Mouse (Mus musculus) thymus, postnatal 14 days (tissue): Measurements from ENCODE around the gene Ppp2r2c.

Experiments used
- DNase-seq: peaks from one replicate; pipeline ENCODE4 v3.0.0; 2021

The Ppp2r2c gene

DNA sequence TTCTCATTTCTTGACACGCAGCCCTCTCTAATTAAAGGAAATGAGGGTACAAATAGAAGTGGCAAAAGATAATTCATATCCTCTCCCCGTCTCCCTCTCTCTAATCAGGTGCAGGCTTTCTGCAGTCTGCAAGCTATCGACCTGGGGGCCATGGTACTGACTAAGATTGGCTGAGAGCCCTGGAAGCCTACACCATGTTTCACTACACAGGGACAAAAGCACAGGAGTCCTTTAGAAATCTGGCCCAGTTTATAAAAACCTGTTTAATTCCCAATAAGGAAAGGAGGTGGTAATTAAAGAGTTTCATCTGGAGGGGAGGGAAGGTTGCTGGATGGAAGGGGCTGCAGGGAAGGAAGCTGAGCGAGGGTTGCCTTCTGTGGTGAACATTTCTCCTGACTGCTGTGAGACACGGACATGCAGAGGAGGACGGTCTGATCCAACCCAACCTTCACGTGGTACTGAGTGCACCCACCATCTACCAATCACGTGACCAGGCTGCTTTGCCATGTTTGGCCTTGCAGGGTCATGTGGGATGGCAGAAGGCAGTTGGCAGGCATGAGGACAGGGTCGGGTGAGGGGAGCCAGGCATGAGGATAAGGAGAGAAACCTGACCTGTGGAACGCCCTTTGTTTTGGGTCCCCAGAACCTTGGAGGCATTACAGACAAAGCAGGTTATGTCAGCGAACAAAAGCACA is 30.2 kb downstream of the Ppp2r2c start:
- DNase-seq = no peak

DNA sequence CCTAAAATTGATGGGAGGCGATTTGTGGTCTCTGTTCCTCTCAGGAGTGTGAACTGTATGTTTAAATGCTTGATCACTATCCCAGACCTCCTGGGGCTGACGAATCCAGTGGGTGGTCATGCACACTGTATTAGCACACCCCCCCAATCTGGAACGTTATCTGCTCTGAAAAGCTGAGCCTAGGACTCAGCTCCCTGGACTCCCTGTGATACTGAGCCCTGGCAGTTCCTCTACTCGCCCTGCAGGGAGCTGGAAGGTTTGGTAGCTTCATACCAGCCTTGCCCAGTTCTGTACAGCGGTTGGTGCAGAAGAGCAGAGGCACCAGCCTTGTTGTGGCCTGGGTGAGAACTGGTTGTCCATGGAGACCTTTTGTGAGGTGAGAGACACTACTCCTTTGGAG is 31.1 kb downstream of the Ppp2r2c start:
- DNase-seq = no peak

DNA sequence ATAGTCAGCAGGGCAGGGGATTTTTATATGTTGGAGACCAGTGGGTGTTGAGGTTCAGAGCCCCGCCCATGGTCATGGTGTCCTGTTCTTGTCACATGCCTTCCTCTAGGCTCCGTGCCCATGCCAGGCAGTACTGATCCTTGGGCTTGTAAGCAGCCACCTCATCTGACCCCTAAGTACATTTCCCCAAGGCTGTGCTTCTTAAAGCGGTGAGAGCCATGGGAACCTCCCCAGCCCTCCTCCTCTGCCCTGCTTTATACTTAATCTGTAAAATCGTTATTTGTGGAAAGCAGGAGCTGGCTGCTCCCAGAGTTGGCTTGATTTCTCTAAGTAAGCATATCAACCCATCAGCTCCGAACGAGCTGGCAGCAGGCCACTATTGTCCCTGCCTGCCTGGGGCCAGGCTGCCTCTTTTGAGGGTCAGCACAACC is 31.9 kb downstream of the Ppp2r2c start:
- no peak for DNase-seq

DNA sequence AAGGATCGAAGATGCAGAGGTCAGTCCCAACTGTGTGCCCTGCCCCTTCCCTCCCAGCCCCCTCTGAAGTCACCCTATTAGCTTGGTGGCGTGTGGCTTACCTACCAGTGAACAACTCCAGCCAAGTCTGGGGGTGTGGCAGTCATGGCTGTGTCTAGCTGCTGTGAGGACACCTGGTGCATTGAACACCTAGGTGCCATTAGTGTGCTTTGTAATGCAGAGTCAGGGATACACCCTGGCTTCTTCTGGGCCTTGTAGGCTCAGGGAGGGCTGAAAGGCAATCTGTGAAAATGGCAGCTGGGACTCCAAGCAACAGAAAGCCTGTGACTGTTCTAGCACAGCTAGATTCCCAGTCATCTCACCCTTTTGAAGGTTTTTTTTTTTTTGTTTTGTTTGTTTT is 34.5 kb downstream of the Ppp2r2c start:
- DNase-seq = no peak

DNA sequence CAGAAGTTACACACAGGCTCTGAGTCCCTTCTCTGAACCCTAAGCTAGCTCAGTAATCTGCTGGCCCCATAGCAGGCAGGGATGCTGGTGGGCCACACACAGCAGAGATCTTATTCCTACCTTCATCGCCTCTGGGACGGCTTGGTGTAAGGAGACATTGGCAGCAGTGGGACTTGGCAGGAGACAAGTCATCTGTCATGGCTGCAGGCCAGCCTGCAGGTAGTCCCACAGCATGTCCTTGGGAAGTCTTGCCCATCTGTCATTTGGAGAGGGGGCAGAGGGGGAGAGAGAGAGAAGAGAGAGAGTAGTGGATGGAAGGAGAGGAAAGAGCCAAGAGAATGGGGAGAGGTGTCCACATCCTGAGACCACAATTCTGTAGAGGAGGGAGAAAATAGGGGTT is 35.8 kb downstream of the Ppp2r2c start:
- no peak for DNase-seq

DNA sequence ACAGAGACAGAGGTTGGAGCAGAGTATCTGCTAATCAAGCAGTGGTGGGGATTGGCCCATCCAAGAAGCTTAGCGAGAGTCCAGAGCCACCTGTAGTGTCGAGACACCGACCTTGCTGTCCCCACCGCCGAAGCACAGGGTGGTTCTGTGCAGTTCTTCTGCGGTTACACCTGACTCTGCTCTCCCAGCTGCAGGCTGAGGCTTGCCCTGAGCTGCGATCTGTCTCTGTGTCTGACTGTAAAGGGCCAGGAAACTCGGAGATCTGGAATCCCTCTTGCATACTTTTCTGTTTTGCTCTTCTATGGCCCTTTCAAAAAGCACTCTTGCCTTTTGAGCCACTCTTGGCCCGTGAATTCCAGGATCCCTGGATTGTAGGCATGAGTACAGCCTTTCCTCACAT is 36.4 kb downstream of the Ppp2r2c start:
- no peak for DNase-seq

DNA sequence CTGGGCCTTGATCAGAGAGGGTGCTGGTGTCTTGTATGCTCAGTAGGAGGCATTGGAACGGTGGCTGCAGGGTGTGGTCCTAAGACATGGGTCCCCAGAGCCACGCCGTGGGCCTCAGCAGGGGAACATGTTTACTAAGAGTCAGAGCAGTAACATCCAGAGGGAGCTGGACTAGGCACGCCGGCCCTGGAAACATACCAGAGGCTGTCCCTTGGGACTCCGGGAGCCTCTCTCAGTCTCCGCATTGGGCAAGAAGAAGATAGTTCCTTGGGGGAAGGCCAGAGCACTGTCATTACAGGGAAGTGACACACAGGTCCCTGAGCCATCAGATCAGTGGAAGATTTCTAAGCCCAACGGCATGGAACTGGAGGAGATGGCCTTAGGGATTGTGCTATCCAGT is 36.9 kb downstream of the Ppp2r2c start:
- no peak for DNase-seq

DNA sequence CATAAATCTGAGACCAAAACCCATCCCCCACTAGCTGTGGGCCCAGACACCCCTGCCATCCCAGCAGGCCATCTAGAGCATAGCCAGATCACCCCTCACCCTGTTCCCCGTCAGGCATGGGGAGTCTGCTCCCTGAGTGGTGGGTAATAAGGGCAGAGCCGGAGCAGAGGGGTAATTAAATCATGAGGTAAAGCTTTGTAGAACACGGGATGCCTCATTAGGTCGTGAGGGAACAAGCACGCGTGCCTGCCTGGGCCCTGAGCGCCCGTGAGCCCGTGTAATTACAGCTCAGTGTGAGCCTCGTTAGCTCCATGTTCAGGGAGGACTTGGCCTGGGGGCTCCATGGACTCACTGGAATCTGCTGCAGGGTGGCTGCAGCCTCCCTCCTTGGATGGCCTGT is 39.4 kb downstream of the Ppp2r2c start:
- no peak for DNase-seq

DNA sequence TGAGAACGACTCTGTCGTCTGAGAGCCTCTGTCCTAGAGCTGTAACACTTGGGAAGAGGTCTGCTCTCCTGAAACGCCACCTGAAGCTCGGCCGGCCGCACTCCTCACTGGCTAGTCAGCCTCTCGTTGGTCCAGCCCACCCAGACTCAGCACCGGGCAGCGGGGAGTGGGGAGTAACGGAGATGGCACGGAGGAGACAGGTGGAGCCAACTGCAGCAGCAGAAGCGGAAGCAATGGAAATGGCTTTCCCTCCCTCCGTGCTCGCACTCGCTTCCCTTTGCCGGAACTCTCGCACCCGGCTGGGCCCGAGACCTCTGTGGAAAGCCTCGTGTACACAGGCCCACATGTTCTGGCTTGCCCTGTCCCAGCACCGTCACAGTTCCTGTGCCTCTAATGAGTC is 41.2 kb downstream of the Ppp2r2c start:
- no peak for DNase-seq

DNA sequence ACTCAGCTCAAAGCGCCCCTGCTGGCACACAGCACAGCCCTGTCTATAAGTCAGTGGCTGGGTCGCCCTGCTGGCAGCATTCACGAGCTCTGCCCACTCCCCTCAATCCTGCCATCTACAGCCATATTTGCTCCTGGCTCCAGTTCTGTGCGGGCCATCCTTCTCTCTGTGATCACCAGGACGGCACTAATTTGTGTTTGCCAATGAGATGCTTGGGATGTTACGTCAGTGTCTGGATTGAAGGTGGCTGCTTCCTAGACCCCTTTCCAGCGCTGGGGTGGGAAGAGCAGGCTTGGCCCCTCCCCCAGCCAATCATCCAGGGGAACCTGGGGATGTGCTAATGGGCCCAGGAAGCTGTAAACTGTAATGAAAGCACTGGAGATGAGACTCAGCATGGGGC is 42.7 kb downstream of the Ppp2r2c start:
- no peak for DNase-seq

DNA sequence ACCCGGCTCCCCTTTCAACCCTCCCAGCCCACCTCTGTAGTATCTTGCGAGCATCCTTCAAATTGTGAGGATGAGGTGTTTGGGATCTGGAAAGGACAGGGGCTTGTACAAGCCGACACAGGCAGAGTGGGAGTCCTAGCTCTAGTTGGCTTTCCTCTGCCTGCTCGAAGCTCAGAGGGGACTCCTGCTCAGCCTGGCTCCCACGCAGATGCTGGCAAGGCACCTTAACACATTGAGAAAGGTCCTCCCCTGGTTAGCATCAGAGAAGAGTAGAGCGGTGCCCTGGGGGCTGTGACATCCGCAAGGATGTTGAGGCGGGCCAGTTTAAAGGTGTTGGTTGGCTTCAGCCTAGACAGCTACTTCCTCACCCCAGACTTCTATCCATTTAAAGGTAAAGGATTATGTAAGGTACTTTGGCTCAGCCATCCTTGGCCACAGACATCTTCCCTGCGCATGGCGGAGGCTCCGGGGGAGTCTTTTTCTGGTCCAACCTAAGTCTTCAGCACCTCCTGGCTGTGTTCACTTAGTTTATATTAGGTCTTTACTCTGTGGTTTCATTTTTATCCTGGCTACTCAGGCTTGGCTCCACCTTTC is 43.5 kb downstream of the Ppp2r2c start:
- DNase-seq = no peak

DNA sequence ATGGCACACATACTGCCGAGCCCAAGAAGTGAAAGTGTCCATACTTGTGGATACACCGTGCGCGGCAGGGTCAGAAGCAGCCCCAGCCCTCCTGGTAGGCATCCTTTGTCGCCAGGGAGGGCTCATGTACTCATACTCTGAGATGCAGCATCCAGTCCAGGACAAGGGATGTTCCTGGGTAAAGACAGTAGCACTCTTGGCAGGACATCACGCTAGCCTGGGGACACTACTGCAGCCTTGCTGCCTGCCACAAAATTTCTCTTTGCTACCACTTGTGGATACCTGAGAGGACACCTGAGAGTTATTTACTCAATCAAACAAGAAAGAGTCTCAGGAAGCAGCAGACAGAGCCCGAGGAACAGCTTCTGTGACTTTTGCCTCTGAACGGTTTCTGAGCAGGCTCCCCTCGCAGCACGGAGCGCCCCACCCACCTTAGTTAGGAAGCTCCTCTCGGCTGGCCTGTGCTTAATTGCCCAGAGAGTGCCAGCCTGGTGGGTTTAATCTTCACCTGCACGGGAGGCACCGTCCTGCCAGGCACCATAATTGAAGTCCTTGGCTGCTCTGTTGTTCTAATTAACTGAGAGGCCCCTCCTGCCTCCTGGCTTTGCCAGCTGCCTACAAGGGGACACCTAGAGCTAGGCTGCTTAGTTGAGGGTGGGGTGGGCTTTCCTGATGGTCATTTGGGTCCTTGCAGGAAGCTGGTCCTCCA is 44.4 kb downstream of the Ppp2r2c start:
- DNase-seq = no peak

DNA sequence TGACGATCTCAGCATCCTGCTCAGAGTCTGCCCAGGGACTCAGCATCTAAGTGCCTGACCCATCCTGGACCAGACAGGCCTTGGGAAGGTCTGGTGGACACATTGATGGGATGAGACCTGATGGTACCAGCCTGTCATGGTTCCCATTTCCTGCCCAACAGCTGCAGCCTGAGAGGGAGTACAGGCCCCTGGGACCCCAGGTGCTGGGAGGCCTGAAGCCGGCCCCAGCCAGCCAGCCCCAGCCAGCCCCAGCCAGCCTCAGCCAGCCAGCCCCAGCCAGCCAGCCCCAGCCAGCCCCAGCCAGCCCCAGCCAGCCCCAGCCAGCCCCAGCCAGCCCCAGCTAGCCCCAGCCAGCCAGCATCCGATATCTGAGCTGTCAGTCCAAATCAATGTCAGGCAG is 46.9 kb downstream of the Ppp2r2c start:
- DNase-seq = no peak

DNA sequence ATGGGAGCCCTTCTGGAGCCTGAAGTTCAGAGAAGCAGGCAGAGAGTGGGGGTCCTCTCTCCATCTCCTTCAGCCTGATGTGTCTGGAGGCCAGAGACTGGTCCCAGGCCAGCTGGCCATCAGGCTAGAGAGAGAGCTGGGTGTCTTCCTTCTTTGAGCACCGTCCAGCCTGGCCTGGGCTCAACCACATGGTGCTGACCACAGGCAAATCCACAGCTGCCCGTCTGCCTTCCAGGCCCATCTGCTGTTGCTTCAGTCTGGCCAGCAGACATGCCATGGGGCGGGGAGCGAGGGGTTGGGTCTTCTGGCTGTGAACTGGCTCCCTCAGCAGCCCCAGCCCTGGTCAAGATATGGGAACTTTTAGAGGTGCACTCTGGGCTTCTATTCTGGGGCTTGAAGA is 48.3 kb downstream of the Ppp2r2c start:
- DNase-seq = no peak

DNA sequence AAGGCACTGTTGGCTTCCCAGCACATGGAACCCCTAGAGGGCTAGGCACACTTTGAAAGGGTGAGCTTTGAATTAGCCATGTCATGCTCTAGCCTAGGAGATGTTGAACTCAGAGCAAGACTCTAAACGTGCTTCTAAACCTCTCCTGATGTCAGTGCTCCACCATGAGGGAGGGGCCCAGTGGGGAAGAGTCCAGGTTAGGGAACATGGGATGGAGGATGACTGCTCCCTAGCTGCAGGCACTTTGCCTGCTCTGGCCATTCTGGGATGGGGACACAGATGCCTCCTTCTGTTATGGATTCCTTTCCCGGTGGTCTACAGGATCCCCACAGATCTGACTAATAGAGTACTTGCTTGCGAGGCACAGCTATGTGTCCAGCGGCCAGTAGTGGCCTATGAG is 48.9 kb downstream of the Ppp2r2c start:
- DNase-seq = no peak

DNA sequence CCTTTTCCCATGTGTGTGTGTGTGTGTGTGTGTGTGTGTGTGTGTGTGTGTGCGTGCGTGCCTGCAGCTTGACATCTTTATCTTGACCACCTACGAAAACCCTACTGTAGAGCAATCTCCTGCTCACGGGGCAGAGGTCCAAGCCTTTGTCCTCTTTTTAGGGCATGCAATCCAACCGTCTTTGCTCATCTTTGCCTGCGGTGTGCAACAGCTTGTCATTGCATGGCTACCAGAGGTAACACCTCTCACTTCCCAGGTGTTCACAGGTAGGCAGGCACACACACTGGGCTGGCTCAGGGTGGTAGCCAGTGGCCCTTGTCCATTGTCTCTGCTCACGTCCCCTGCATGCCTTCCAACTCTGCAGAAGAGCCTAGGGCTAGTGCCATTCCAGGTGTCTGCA is 49.7 kb downstream of the Ppp2r2c start:
- no peak for DNase-seq

DNA sequence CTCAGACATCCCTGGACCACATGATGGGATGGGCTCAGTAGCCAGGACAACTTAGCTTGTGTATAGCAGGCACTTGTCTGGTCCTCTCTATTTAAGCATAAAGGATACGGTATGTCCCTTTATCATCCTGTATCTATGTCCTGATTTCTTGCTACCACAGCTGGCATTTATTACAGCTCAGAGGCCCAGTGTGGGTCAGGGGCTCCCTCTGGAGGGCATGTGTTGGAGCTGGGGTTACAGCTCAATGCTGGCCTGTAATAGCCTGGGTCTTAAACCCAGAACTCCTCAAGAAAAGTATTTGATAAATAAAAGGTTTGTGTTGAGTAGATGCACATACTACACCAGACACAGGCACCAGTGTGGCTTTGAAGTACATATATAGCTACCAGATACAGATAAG is 51.8 kb downstream of the Ppp2r2c start:
- DNase-seq = no peak

DNA sequence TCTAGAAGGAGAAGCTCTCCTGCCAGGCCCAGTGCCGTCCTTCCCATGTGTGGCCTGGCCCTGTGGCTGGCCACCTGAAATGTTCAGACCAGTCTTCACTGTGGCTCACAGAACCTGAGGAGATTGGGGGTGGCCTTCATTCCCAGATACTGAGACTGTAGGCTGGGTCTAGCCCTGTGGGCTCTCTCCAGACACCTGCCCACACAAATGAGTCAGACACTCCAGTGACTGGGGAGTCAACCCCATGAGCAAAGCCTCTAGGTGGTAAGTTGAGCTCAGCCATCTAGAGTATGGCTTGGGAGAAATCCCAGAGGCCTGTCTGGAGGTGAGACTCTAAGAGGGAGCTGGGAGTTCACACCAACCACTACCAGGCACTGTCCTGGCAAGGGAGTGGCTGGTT is 53.6 kb downstream of the Ppp2r2c start:
- DNase-seq = no peak

DNA sequence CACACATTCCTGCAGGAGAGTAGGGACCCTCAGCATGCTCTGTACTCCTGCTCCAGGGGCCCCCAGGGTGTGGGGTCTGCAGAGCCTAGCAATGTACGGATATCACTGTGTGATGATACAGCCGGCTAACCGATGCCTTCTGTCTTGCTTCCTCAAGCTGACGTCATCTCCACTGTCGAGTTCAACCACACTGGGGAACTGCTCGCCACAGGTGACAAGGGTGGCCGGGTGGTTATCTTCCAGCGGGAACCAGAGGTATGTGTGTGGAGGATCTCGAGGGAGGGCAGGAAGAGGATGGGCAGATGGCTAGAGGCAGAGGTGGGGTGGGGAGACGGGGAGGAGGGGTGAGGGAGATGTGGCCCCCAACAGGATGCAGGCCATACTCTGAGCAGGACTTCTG is 54.5 kb downstream of the Ppp2r2c start:
- DNase-seq = no peak

DNA sequence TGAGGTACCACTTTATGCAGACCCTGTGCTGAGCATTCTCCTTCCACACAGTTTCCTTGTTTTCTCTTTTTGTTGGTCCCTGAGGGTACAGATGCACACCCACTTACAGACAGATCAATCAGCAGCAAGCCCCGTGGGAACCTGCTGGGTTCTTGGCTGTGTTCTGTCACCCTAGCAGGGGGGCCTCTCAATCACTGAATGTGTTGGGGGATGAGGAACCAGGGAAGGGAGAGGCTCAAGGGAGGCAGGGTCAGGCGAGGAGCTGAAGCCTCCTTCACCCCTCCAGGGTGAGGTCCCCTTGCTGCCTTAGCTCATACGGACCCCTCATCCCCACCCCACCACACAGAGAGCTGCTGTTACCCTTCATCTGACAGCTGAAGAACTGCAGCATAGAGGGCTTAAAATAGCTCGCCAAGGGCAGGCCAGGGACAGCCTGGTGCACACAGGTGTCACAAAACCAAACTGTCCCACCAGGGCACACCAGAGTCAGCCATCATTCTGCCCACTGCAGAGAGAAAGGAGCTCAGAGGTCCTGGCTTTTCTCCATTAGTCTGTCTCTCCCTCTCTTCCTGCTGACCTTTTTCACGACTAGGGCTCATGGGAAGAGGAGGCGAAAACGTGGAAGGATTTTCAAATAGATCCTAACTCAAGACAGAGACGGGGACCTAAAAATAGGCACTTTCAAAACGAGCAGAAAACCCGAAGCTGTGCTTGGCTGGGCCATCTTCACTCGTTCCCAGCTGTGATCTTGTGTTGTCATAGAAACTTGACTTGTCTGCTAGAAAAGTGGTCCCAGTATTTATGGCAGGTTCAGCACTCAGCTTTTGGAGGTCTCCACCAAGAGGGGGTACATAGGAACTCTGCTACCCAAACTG is 55.8 kb downstream of the Ppp2r2c start:
- DNase-seq = no peak

DNA sequence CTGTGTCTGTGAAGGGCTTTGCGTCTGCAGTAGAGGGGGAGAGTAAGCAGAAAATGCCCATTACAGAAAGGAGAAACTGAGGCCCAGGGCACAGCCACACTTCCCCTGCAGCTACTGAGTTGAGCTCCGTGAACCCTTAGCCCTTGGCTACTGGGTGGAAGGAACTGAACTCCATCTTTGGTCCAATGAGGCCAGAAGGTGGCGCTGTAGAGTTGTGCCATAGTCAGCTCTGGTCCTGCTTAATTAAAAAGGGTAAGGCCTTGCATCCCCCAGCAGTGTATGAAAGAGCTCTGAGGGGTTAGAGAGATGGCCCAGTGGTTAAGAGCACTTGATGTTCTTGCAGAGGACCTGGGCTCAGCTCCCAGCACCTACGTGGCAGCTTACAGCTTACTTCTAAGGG is 60.4 kb downstream of the Ppp2r2c start:
- DNase-seq = peak; percentile 41

DNA sequence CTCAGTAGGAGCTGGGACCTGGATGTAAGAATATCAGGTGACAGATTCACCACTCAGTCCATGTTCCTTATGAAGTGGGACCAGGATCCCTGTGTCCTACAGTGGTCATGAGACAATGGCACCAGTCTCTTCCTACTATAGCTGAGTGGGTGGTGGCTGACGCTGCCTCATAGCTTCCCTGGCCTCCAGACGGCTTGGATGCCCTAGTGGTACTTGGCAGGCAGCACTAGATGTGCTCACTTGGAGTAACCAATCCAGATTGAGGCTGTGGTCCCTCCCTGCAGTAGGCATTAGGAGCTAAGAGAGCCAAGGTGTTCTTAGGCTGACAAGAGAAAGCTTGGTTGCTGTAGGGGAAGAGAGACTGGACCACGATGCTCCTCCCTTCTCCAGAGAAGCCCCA is 61.1 kb downstream of the Ppp2r2c start:
- DNase-seq = no peak

DNA sequence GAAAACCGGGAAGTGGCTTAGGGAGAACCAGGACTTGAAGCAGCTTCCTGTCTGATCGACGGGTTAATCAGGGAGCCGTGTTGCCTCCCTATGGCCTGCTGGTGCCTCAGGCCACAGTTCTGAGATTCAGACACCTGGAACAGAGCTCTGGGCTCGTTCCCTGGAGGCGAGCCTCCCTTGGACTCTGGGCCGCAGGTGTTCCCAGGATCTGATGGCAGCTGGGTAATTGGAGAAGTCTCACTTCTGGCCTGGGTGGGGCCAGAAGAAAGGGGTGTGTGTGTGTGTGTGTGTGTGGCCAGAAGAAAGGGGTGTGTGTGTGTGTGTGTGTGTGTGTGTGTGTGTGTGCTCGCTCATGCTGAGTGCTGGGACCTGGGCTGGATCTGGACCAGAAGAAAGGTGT is 65.1 kb downstream of the Ppp2r2c start:
- DNase-seq = no peak
